Mouse (Mus musculus) forebrain, embryonic 11.5 days (tissue): ENCODE results near the gene Fam213b. TPM values are rescaled to one million over a fixed set of nuclear protein-coding genes. Genes with fewer than 3 reads are reported as not detected.

Experiments
- ATAC-seq: fragments of 200-750 bp; cut with Nextera tagmentation; replicated peaks from 2 replicates; pipeline ENCODE4 v1.8.0; 2017; ENCODE audit warnings: moderate TSS enrichment; ENCODE audit not compliant: low FRiP score
- DNase-seq: peaks from one replicate; pipeline ENCODE4 v3.0.0-alpha.2; 2017; ENCODE audit warnings: low spot score
- H3K27ac ChIP-seq: fragments of 300-500 bp; sonication (generic); 2 replicates; pipeline ENCODE4 v1.5.1; 2014; ENCODE audit warnings: low read depth, low read length
- H3K27me3 ChIP-seq: fragments of 300-500 bp; sonication (generic); 2 replicates; pipeline ENCODE4 v1.6.1; 2014; ENCODE audit warnings: mild to moderate bottlenecking, low read length, mixed read lengths; ENCODE audit not compliant: control insufficient read depth, insufficient read depth
- H3K36me3 ChIP-seq: fragments of 300-500 bp; sonication (generic); 2 replicates; pipeline ENCODE4 v1.6.1; 2014; ENCODE audit warnings: mild to moderate bottlenecking, low read length, moderate library complexity, mixed read lengths; ENCODE audit not compliant: control insufficient read depth, insufficient read depth
- H3K4me1 ChIP-seq: fragments of 300-500 bp; sonication (generic); replicated peaks from 2 replicates; pipeline ENCODE4 v1.6.1; 2014; ENCODE audit warnings: low read length, mixed read lengths; ENCODE audit not compliant: control insufficient read depth, insufficient read depth
- H3K4me2 ChIP-seq: fragments of 300-500 bp; sonication (generic); 2 replicates; pipeline ENCODE4 v1.6.1; 2014; ENCODE audit warnings: low read depth, mild to moderate bottlenecking, low read length, moderate library complexity, mixed read lengths; ENCODE audit not compliant: severe bottlenecking
- H3K4me3 ChIP-seq: fragments of 300-500 bp; sonication (generic); 2 replicates; pipeline ENCODE4 v1.5.1; 2014; ENCODE audit warnings: low read depth, low read length
- H3K9ac ChIP-seq: fragments of 300-500 bp; sonication (generic); 2 replicates; pipeline ENCODE4 v1.6.1; 2014; ENCODE audit warnings: low read length
- H3K9me3 ChIP-seq: fragments of 300-500 bp; sonication (generic); 2 replicates; pipeline ENCODE4 v1.6.1; 2016; ENCODE audit warnings: low read length, mixed read lengths; ENCODE audit not compliant: control insufficient read depth
- WGBS: fragments of 180-500 bp; shearing (Covaris S2); extraction: QIAGEN DNeasy Blood & Tissue Kit; methylation state at CpG from one replicate; pipeline ENCODE4 v1.1.7; 2014; 5-methylcytosine and 5-hydroxymethylcytosine counted together
- polyA plus RNA-seq: library from polyadenylated mRNA; unstranded; fragments of >200 nt; fragmentation: Nextera tagmentation; extraction: Ambion mirVana; gene quantifications from 2 replicates; pipeline ENCODE4 v1.2.1, GENCODE M21; 2014

Fam213b gene
- polyA plus RNA-seq, 1 experiment from 2014 or later: 32.0 TPM

- Histone ChIP-seq H3K27ac (no peak overlapping the region), H3K9ac (no peak overlapping the region), H3K36me3 (no peaks in the 10 kb centered on the region), H3K27me3 (no peaks in the 10 kb centered on the region), H3K4me2 (no peak overlapping the region), H3K9me3 (no peaks in the 10 kb centered on the region), H3K4me3 (no peak overlapping the region), H3K4me1 (peaks cover 5% of the 10 kb centered on the region; the same call in 1 of the 2 replicates)
- no peak for ATAC-seq
- no peak for DNase-seq
- 96% methylated on average over 4 of the region's 4 CpGs for WGBS
Observed at GRCm38 (mm10) chr4:154914252-154914651, 15.3 kb upstream of the Fam213b start.

GRCm38 (mm10) chr4:154913845-154914244 lies 14.9 kb upstream of the Fam213b start:
- Histone ChIP-seq H3K9me3 (no peaks in the 10 kb centered on the region), H3K9ac (no peak overlapping the region), H3K4me3 (no peak overlapping the region), H3K4me1 (peaks cover 5% of the 10 kb centered on the region; the same call in 1 of the 2 replicates), H3K36me3 (no peaks in the 10 kb centered on the region), H3K27me3 (no peaks in the 10 kb centered on the region), H3K27ac (no peak overlapping the region), H3K4me2 (no peak overlapping the region)
- ATAC-seq (no peak), DNase-seq (no peak)
- WGBS: 98% methylated on average over 3 of the region's 3 CpGs

DNA sequence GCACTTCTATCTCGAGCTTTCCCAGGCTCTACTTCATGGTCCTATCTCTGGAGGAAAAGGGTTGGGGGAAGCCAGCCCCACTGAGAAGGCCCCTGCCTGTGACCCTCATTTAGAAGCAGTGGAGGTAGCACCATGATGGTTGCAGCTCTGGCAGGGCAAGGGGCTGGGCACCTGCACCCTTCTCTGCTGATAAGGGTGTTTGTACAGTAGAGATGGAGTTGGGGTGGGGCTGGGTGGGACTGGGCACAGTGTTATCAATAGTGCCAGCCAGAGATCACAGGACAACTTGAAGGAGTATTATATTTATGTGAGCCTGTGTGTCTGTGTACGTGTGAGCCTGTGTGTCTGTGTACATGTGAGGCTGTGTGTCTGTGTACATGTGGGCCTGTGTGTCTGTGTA lies 12.7 kb upstream of the Fam213b start:
- Histone ChIP-seq H3K27ac (no peak overlapping the region), H3K4me2 (no peak overlapping the region), H3K4me1 (peaks cover 8% of the 10 kb centered on the region; the same call in 1 of the 2 replicates), H3K4me3 (no peak overlapping the region), H3K9me3 (no peaks in the 10 kb centered on the region), H3K9ac (no peak overlapping the region), H3K27me3 (no peaks in the 10 kb centered on the region), H3K36me3 (no peaks in the 10 kb centered on the region)
- 73% methylated on average over 2 of the region's 2 CpGs for WGBS
- no peak for ATAC-seq
- no peak for DNase-seq

DNA sequence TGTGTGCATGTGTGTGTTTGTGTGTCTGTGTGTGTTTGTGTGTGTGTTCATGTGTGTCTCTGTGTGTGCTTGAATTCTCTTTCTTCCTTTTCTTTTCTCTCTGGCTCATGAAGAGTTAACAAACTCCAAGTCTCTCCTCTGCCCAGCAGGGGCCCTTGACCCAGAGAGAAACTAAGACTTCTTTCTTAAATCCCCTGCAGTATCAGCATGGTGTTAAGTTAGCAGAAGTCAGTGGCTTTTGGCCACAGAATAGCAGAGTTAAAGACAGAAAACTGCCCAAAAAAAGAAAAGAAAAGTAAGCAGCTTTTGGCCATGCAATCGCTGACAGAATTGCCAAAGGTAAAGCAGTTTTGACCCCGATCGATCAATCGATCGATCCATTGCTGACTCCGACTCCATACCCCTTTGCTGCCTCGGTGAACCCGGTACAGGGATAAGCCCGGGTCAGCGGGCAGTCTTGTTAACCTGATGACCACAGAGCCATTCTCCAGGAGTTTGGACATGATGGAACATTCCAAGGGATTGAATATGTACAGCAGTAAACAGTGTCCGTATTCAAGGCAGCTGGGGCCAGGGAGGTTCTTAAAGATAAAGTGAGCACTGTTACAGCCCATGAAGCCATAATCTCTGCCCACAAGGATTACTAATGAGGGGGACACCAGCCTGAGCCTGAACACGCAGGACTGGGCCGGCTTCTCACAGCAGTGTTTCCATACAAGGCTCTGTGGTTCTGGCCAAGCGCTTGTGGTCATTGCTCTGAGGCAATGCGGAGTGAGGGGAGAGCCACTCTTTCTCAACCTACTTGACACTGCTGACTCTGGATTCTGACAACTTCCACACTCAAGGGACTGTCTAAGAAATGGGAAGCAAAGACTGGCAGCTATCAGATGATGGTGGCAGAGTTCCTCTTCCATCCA lies 11.9 kb upstream of the Fam213b start:
- no peak overlapping the region for H3K4me3 ChIP-seq
- no peak overlapping the region for H3K9ac ChIP-seq
- DNase-seq (no peak), ATAC-seq (no peak)
- no peaks in the 10 kb centered on the region for H3K36me3 ChIP-seq
- H3K4me2 ChIP-seq: no peak overlapping the region
- no peaks in the 10 kb centered on the region for H3K27me3 ChIP-seq
- H3K27ac ChIP-seq: no peak overlapping the region
- 15% methylated on average over 15 of the region's 15 CpGs for WGBS
- no peaks in the 10 kb centered on the region for H3K9me3 ChIP-seq
- H3K4me1 ChIP-seq: peaks cover 8% of the 10 kb centered on the region; the same call in 1 of the 2 replicates

DNA sequence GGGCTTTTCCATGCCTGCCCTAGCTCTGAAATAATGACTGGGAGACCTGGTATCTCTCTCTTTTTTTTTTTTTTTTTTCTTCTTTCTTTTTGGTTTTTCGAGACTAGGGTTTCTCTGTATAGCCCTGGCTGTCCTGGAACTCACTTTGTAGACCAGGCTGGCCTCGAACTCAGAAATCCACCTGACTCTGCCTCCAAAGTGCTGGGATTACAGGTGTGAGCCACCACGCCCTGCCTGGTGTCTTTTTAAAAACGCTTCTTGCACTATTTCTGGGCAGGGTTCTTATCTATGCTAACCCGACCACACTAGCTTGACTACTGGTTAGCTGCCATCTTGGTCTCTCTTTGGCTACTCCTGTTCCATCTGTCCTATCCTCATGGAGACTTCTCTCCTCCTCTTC lies 9.6 kb upstream of the Fam213b start:
- no peaks in the 10 kb centered on the region for H3K9me3 ChIP-seq
- H3K27ac ChIP-seq: no peak overlapping the region
- H3K9ac ChIP-seq: no peak overlapping the region
- no peak overlapping the region for H3K4me2 ChIP-seq
- no peaks in the 10 kb centered on the region for H3K27me3 ChIP-seq
- no peak for ATAC-seq
- H3K4me1 ChIP-seq: peaks cover 11% of the 10 kb centered on the region
- no peak overlapping the region for H3K4me3 ChIP-seq
- no peaks in the 10 kb centered on the region for H3K36me3 ChIP-seq
- WGBS: 92% methylated on average over 5 of the region's 5 CpGs
- DNase-seq: no peak

GRCm38 (mm10) chr4:154907833-154908232 lies 8.9 kb upstream of the Fam213b start:
- Histone ChIP-seq H3K4me3 (no peak overlapping the region), H3K36me3 (no peaks in the 10 kb centered on the region), H3K27ac (no peak overlapping the region), H3K9ac (no peak overlapping the region), H3K4me1 (peaks cover 11% of the 10 kb centered on the region), H3K4me2 (no peak overlapping the region), H3K9me3 (no peaks in the 10 kb centered on the region), H3K27me3 (no peaks in the 10 kb centered on the region)
- 49% methylated on average over 17 of the region's 17 CpGs for WGBS
- DNase-seq: peak; percentile 81
- peak; percentile 61; the same call in 1 of the 2 replicates for ATAC-seq

DNA sequence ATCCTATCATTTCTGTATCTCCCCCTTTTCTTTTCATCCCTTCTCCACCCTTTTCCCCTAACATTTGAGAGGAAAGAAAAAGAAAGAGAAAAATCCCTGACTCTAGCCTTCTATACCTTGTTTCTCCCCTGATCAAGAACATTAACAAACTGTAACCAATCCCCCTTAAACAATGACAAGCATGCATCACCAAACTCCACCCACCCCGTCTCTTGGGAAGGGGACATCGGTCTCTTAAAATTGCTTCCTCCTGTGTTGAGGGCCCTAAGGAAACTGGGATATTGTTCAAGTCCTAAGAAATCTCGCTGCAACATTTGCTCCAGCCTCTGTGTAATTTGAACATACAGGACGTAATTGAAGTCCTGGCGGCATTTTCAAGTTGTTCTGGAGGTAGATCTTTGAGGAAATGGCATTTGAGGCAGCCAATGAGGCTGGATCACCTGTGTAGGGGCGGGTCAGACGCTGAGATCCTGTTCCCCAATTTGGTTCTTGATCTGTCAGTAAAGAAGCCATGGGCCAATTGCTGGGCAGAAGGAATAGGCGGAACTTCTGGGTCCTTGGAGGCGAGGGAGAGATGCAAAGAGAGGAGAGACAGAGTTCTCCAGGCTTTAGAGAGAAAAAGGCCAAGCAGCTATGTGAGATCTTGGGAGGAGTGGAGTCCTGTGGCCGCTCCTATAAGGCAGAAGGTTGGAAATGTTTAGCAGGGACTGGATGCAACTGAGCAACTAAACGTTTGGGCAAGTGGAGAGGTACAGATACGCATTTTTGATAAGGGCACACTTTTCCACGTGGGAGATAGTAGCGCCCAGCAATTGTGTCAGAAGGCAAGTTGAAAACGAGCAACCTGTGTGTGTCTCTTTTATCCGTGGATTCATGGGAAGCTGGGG lies 5.5 kb upstream of the Fam213b start:
- H3K9me3 ChIP-seq: no peaks in the 10 kb centered on the region
- 3% methylated on average over 16 of the region's 16 CpGs for WGBS
- no peaks in the 10 kb centered on the region for H3K36me3 ChIP-seq
- no peak overlapping the region for H3K27ac ChIP-seq
- DNase-seq (peak; percentile 82), ATAC-seq (peak; percentile 93)
- H3K4me1 ChIP-seq: peaks cover 6% of the 10 kb centered on the region; the same call in 1 of the 2 replicates
- no peaks in the 10 kb centered on the region for H3K27me3 ChIP-seq
- H3K4me3 ChIP-seq: peak overlapping the region; percentile 29
- H3K9ac ChIP-seq: peak overlapping the region; percentile 49
- peak overlapping the region; percentile 51 for H3K4me2 ChIP-seq

- Histone ChIP-seq H3K4me2 (no peak overlapping the region), H3K36me3 (no peaks in the 10 kb centered on the region), H3K9ac (no peak overlapping the region), H3K27ac (no peak overlapping the region), H3K4me1 (peaks cover 6% of the 10 kb centered on the region; the same call in 1 of the 2 replicates), H3K4me3 (no peak overlapping the region), H3K27me3 (no peaks in the 10 kb centered on the region), H3K9me3 (no peaks in the 10 kb centered on the region)
- ATAC-seq (no peak), DNase-seq (no peak)
- WGBS: 89% methylated on average over 2 of the region's 2 CpGs
Observed at GRCm38 (mm10) chr4:154902371-154902770, 3.4 kb upstream of the Fam213b start.
